Mouse (Mus musculus) c-Kit-positive CD71-positive TER-119-positive erythroid progenitor cells, embryonic 14.5 days (primary cell): ENCODE measurements at regions not wholly inside any gene's neighbourhood (a gene's known extent, or its start where the extent isn't known, plus 50 kb on each side); places are given as distances from the start of the nearest gene placed in this dataset.

Experiments used
- DNase-seq: peaks from one replicate; pipeline ENCODE4 v3.0.0-alpha.2; 2013; ENCODE audit warnings: low spot score

- no peak for DNase-seq
Measured at GRCm38 (mm10) chr1:189991089-189991488, 68.9 kb upstream of the Smyd2 start.

GRCm38 (mm10) chr1:189990046-189990622 is 68.0 kb upstream of the Smyd2 start:
- no peak for DNase-seq

- DNase-seq = no peak
Measured at GRCm38 (mm10) chr1:189989376-189989775, 67.2 kb upstream of the Smyd2 start.

- no peak for DNase-seq
Measured at GRCm38 (mm10) chr1:189988864-189989263, 66.7 kb upstream of the Smyd2 start.

GRCm38 (mm10) chr1:189985516-189986205 is 63.5 kb upstream of the Smyd2 start:
- no peak for DNase-seq

GRCm38 (mm10) chr1:189978244-189978643 is 56.1 kb upstream of the Smyd2 start:
- DNase-seq = no peak

GRCm38 (mm10) chr1:189975660-189976059 is 53.5 kb upstream of the Smyd2 start:
- DNase-seq = no peak

GRCm38 (mm10) chr1:189972790-189973406 is 50.7 kb upstream of the Smyd2 start:
- peak; percentile 66 for DNase-seq
